Mouse (Mus musculus): ENCODE results near the gene Cd79b. TPM values are rescaled to one million over a fixed set of nuclear protein-coding genes. Genes with fewer than 3 reads are reported as not detected.

Cd79b gene
- polyA plus RNA-seq, 1 experiment from 2014 or later, result 3.7 TPM

- H3K4me2 ChIP-seq, result peak overlapping the region; percentile 86
- ATAC-seq (ENCODE audit: insufficient read depth, low FRiP score, low read depth), result peak; percentile 9; the same call in 1 of the 2 replicates
- peaks cover 6% of the 10 kb centered on the region for H3K36me3 ChIP-seq
- peak overlapping the region; percentile 100 for H3K9ac ChIP-seq
- H3K4me3 ChIP-seq (replicated peaks), result peak overlapping the region; percentile 83
- H3K27ac ChIP-seq, result peak overlapping the region; percentile 94
- H3K27me3 ChIP-seq (replicated peaks), result no peaks in the 10 kb centered on the region
- under 1% methylated on average over 41 of the region's 41 CpGs for WGBS
- peaks cover 64% of the 10 kb centered on the region for H3K4me1 ChIP-seq
- no peaks in the 10 kb centered on the region for H3K9me3 ChIP-seq
These were observed 42.5 kb downstream of the Cd79b start for GRCm38 (mm10) chr11:106271794-106272643.

DNA sequence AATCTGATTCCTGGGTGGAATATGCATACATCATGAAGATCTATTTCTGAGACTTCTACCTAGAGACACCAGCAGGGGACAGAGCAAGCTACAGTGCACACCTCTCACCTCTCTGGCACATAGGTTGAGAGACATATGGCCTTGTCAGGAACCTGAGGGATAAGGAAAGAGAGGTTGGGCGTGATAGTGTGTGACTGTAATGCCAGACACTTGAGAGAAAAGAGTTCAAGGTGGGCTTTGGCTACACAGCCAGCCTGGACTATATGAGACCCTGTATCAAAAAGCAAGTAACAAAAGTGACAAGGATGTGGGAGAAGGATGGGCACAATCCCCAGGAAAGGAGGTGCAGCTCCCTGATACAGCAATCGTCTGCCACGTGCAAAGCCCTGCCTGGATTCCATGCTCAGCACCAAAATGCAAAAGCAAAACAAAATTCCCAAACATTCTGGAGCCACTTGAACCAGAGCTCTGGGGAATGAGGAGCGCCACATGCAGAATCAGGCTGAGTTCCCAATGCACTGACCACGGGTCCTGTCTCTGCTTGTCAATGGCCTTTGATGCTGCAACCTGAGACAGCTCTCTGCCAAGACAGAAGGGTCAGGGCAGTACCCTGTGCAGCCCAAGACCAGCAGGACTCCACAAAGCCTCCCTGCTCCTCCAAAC is 43.3 kb downstream of the Cd79b start:
- H3K4me3 ChIP-seq (replicated peaks), result peak overlapping the region; percentile 83
- H3K27ac ChIP-seq, result peak overlapping the region; percentile 94
- no peak for ATAC-seq (ENCODE audit: insufficient read depth, low FRiP score, low read depth)
- peaks cover 65% of the 10 kb centered on the region for H3K4me1 ChIP-seq
- WGBS, result 17% methylated on average over 5 of the region's 5 CpGs
- peak overlapping the region; percentile 86 for H3K4me2 ChIP-seq
- peaks cover 13% of the 10 kb centered on the region for H3K36me3 ChIP-seq
- H3K27me3 ChIP-seq (replicated peaks), result no peaks in the 10 kb centered on the region
- peak overlapping the region; percentile 100; the same call in 1 of the 2 replicates for H3K9ac ChIP-seq
- H3K9me3 ChIP-seq, result no peaks in the 10 kb centered on the region

GRCm38 (mm10) chr11:106269060-106269431 is 45.5 kb downstream of the Cd79b start:
- Histone ChIP-seq H3K4me1 (peaks cover 49% of the 10 kb centered on the region), H3K27ac (peak overlapping the region; percentile 93), H3K4me2 (peak overlapping the region; percentile 47)

DNA sequence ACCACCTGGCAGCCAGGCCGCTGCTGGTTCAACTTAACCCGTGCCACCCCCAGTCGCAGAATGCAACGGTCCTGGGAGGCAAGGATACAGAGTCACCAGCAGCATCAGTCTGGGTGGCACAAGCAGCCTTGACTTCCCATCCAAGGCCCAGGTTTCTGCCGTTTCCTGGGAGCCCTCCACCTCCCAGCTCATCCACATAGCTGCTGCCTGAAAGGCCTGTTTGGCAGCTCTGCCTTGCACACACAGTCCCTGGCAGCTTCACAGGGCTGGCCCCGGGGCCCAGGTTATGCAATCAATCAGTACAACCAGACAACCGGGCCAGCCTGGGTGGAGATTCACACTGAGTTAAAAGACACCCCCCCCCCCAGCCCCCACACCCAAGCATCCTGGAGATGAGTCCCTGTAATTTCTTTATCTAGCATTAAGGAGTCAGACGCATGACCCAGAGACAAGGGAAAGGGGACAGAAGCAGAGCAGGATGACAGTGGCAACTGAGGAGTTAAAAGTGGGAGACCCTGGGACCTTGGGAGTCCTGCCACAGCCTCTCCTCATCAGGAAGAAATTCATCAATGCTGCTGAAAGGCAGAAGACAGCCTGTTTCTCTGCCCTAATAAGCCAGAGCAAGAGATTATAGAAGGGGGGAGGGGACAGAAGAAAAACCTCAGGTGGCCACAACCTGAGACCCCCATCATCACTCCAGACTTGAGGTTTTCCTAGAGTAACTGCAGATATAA is 46.1 kb downstream of the Cd79b start:
- Histone ChIP-seq H3K4me3 (replicated peaks) (peak overlapping the region; percentile 14; the same call in 1 of the 2 replicates), H3K9ac (no peak overlapping the region), H3K27me3 (replicated peaks) (no peaks in the 10 kb centered on the region), H3K36me3 (peaks cover 40% of the 10 kb centered on the region), H3K4me2 (peak overlapping the region; percentile 47), H3K27ac (peak overlapping the region; percentile 93), H3K9me3 (no peaks in the 10 kb centered on the region), H3K4me1 (peaks cover 44% of the 10 kb centered on the region)
- WGBS, result 15% methylated on average over 8 of the region's 8 CpGs
- no peak for ATAC-seq (ENCODE audit: insufficient read depth, low FRiP score, low read depth)

More at GRCm38 (mm10) chr11:106269060-106269431, 45.5 kb downstream of the Cd79b start:
- Histone ChIP-seq H3K36me3 (peaks cover 35% of the 10 kb centered on the region), H3K9me3 (no peaks in the 10 kb centered on the region), H3K27me3 (replicated peaks) (no peaks in the 10 kb centered on the region), H3K4me3 (replicated peaks) (peak overlapping the region; percentile 14; the same call in 1 of the 2 replicates), H3K9ac (no peak overlapping the region)
- ATAC-seq (ENCODE audit: insufficient read depth, low FRiP score, low read depth), result no peak
- 14% methylated on average over 3 of the region's 3 CpGs for WGBS

DNA sequence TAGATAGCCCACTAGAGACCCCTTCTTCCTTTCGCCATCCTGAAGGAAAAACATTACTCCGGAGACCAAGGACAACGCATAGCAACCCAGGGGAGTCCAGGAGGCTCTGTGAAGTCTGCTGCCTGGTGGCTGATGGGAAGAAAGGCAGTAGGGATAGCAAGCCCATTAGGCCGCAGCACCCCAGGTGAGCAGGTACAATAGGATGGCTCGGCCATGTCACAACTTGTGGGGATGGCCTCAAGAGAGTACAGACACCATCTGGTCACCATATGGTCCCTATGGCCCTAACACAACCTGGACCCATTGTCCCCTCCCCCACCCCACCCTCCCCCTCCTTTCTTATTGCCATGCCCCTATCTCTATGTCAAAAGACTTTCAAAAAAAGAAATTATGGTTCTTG is 46.7 kb downstream of the Cd79b start:
- no peaks in the 10 kb centered on the region for H3K27me3 ChIP-seq (replicated peaks)
- H3K36me3 ChIP-seq, result peaks cover 46% of the 10 kb centered on the region
- peak overlapping the region; percentile 4; the same call in 1 of the 2 replicates for H3K4me3 ChIP-seq (replicated peaks)
- 54% methylated on average over 5 of the region's 5 CpGs for WGBS
- H3K27ac ChIP-seq, result peak overlapping the region; percentile 93
- H3K9ac ChIP-seq, result no peak overlapping the region
- H3K9me3 ChIP-seq, result no peaks in the 10 kb centered on the region
- peaks cover 42% of the 10 kb centered on the region for H3K4me1 ChIP-seq
- H3K4me2 ChIP-seq, result peak overlapping the region; percentile 47
- ATAC-seq (ENCODE audit: insufficient read depth, low FRiP score, low read depth), result no peak

DNA sequence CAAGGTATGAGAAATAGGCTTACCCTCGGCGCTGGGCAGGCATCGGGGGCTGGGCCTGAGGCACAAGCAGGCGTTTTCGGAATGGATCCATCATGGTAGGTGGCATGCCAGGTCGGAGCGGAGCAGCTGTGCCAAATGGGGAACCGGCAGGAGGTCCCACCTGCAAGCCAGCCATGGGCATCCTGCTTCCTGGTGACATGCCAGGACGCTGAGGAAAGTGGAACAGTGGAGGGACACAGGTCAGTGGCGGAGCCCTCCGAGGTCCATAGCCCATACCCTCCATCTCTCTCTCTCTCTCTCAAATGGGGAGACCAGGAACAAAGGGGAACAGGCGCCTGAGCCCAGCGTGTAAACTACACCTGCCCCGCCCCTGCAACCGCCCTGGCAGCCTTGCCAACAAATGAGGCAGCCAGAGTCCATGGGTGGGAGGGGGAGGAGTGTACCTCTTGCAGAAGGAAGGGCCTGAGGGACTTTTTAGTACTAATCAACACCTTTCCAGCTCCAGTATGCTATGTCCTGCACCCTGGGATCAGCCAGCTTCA is 47.2 kb downstream of the Cd79b start:
- H3K4me1 ChIP-seq, result peaks cover 42% of the 10 kb centered on the region
- H3K27ac ChIP-seq, result peak overlapping the region; percentile 93
- no peaks in the 10 kb centered on the region for H3K9me3 ChIP-seq
- peak overlapping the region; percentile 47 for H3K4me2 ChIP-seq
- no peaks in the 10 kb centered on the region for H3K27me3 ChIP-seq (replicated peaks)
- WGBS, result 52% methylated on average over 15 of the region's 15 CpGs
- 0 out of 2 replicates have a peak, but pooled peaks have one; percentile 27 for ATAC-seq (ENCODE audit: insufficient read depth, low FRiP score, low read depth)
- peaks cover 51% of the 10 kb centered on the region for H3K36me3 ChIP-seq
- H3K4me3 ChIP-seq (replicated peaks), result peak overlapping the region; percentile 4; the same call in 1 of the 2 replicates
- H3K9ac ChIP-seq, result no peak overlapping the region

DNA sequence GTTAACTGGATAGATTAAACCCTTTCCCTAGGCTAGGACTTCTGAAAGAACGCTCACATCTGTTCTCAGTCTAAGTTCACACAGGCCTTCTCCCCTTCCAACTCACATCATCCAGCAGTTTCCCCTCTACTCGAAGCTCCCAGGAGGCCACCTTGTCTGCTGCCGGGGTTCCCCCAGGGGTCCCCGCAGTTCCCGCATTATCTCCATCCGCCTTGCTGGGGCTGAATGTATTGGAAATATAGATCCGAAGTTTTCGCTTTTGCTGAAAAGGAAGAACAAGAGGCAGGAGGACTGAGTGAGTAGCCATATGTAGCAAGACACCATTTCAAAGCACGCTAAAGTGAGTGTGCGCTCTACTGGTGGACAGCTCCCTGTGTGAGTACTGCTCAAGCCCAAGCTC is 48.1 kb downstream of the Cd79b start:
- no peak for ATAC-seq (ENCODE audit: insufficient read depth, low FRiP score, low read depth)
- peaks cover 41% of the 10 kb centered on the region for H3K4me1 ChIP-seq
- peaks cover 60% of the 10 kb centered on the region for H3K36me3 ChIP-seq
- H3K9ac ChIP-seq, result no peak overlapping the region
- WGBS, result 92% methylated on average over 10 of the region's 10 CpGs
- no peaks in the 10 kb centered on the region for H3K9me3 ChIP-seq
- H3K27me3 ChIP-seq (replicated peaks), result no peaks in the 10 kb centered on the region
- H3K27ac ChIP-seq, result no peak overlapping the region
- H3K4me2 ChIP-seq, result no peak overlapping the region
- H3K4me3 ChIP-seq (replicated peaks), result no peak overlapping the region

DNA sequence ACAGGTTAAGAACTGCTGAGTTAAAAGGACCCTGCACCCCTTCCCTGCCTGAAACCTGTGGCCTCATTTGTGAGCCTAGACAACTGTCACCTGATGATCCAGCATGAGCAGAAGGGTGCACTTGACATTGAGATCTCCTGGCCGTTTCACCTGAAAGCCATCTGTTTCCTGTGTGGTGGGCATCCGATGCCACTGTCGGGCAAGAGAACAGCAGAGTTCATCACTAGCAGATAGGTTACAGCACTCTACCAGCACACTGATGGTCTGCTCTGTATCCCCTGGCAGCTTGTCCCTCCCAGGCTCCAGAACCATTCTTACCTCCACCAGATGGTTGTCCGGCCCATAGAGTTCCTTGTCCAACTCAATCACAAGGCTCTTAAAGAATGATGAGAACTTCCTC is 49.0 kb downstream of the Cd79b start:
- Histone ChIP-seq H3K4me3 (replicated peaks) (no peak overlapping the region), H3K4me1 (peaks cover 34% of the 10 kb centered on the region), H3K9me3 (no peaks in the 10 kb centered on the region), H3K27ac (no peak overlapping the region), H3K9ac (no peak overlapping the region), H3K27me3 (replicated peaks) (no peaks in the 10 kb centered on the region), H3K4me2 (no peak overlapping the region), H3K36me3 (peaks cover 64% of the 10 kb centered on the region)
- 92% methylated on average over 4 of the region's 4 CpGs for WGBS
- ATAC-seq (ENCODE audit: insufficient read depth, low FRiP score, low read depth), result no peak

GRCm38 (mm10) chr11:106264988-106265387 is 49.6 kb downstream of the Cd79b start:
- H3K36me3 ChIP-seq, result peaks cover 63% of the 10 kb centered on the region
- H3K9me3 ChIP-seq, result no peaks in the 10 kb centered on the region
- 83% methylated on average over 15 of the region's 15 CpGs for WGBS
- ATAC-seq (ENCODE audit: insufficient read depth, low FRiP score, low read depth), result no peak
- H3K27ac ChIP-seq, result no peak overlapping the region
- no peaks in the 10 kb centered on the region for H3K27me3 ChIP-seq (replicated peaks)
- no peak overlapping the region for H3K4me2 ChIP-seq
- no peak overlapping the region for H3K9ac ChIP-seq
- no peak overlapping the region for H3K4me3 ChIP-seq (replicated peaks)
- H3K4me1 ChIP-seq, result peaks cover 28% of the 10 kb centered on the region

DNA sequence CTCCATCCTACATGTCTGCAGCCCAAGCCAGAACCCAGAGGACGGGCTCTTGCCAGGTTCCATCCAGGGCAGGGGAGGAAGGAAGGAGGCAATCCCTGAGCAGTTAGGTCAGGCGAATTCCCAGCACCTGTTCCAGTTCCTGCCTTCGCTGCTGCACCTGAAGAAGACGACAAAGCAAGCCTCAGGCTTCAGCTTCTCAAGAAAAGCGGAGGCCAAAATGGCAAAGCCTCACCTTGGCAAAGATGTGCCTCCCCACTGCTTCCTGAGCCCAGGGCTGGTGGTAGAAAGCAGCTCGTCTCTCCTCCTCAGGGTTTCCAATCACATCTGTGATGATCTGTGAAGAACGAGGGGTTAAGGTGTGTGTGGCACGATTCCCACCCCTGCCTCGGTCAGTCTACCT is 50.6 kb downstream of the Cd79b start:
- H3K4me1 ChIP-seq, result peaks cover 21% of the 10 kb centered on the region
- H3K27me3 ChIP-seq (replicated peaks), result no peaks in the 10 kb centered on the region
- 88% methylated on average over 9 of the region's 9 CpGs for WGBS
- H3K9me3 ChIP-seq, result no peaks in the 10 kb centered on the region
- ATAC-seq (ENCODE audit: insufficient read depth, low FRiP score, low read depth), result no peak
- no peak overlapping the region for H3K9ac ChIP-seq
- H3K27ac ChIP-seq, result no peak overlapping the region
- no peak overlapping the region for H3K4me2 ChIP-seq
- peaks cover 68% of the 10 kb centered on the region for H3K36me3 ChIP-seq
- H3K4me3 ChIP-seq (replicated peaks), result no peak overlapping the region
